13 mouse cellular contexts compared by ENCODE assay signal in the genomic region with DNA sequence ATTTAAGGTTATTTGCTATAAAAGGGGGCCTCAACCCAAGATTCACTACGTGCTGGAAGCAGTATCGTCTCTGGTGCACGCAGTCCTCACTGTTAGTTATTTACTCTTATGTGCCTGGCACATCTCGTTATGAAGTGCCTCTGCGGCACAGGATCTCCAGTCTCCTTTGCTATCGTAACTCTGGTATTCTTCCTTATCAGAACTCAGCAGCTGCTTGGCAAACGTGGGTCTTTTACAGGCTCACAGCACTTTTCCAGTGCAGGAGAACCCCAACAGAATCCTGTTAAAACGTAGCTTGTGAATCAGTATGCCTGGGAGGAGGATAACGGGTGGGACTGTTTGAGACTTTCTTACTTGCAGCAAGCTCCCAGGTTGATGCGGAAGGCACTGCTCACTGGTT.
DNase-seq lines count a peak whose midpoint lies in the region; ATAC-seq and TF ChIP-seq lines count a peak whose summit lies in the region.
"Had no signal": no experiment of that assay in that cellular context is flagged by ENCODE, and none has a peak within 500 bp of the region (broad histone marks: within the 10 kb centered on the region; RNA-seq: fewer than 3 reads in every experiment).

No protein-coding gene starts in this region.

- no peaks in the 10 kb centered on the region for H3K27me3 ChIP-seq in lung, postnatal 0 days (replicated peaks; ENCODE audit: insufficient read depth, low read length)
- H3K27me3 ChIP-seq in heart, embryonic 16.5 days (ENCODE audit: control insufficient read depth, insufficient read depth, low read length), result no peaks in the 10 kb centered on the region
- H3K27me3 ChIP-seq in liver, embryonic 16.5 days (ENCODE audit: control insufficient read depth, insufficient read depth, low read depth, low read length), result no peaks in the 10 kb centered on the region
- H3K27me3 ChIP-seq in midbrain, embryonic 11.5 days (ENCODE audit: control insufficient read depth, insufficient read depth, low read length), result no peaks in the 10 kb centered on the region
- H3K27me3 ChIP-seq: kidney, embryonic 15.5 days had no signal

- TF ChIP-seq CTCF in lung, postnatal 0 days (IDR thresholded peaks at IDR 0.05), result no peak

- no peaks in the 10 kb centered on the region for H3K4me1 ChIP-seq in lung, postnatal 0 days (ENCODE audit: insufficient read depth, low read depth, low read length)
- H3K4me1 ChIP-seq in heart, embryonic 16.5 days (ENCODE audit: control insufficient read depth, insufficient read depth, low read length), result peaks cover 5% of the 10 kb centered on the region; the same call in 1 of the 2 replicates
- H3K4me1 ChIP-seq in liver, embryonic 16.5 days (ENCODE audit: control insufficient read depth, low read depth, low read length), result peaks cover 4% of the 10 kb centered on the region
- H3K4me1 ChIP-seq in midbrain, embryonic 11.5 days (ENCODE audit: control insufficient read depth, insufficient read depth, low read length), result no peaks in the 10 kb centered on the region
- H3K4me1 ChIP-seq: kidney, embryonic 15.5 days had no signal

- no peaks in the 10 kb centered on the region for H3K36me3 ChIP-seq in lung, postnatal 0 days (ENCODE audit: insufficient read depth, low read length)
- no peaks in the 10 kb centered on the region for H3K36me3 ChIP-seq in heart, embryonic 16.5 days (ENCODE audit: control insufficient read depth, insufficient read depth)
- no peaks in the 10 kb centered on the region for H3K36me3 ChIP-seq in liver, embryonic 16.5 days (ENCODE audit: control insufficient read depth, insufficient read depth)
- no peaks in the 10 kb centered on the region for H3K36me3 ChIP-seq in midbrain, embryonic 11.5 days (ENCODE audit: control insufficient read depth, insufficient read depth, low read length)
- H3K36me3 ChIP-seq: kidney, embryonic 15.5 days had no signal

- H3K4me2 ChIP-seq in lung, postnatal 0 days (replicated peaks; ENCODE audit: low read depth, low read length), result no peak overlapping the region
- peak overlapping the region; percentile 66 for H3K4me2 ChIP-seq in heart, embryonic 16.5 days (ENCODE audit: low read depth, low read length)
- H3K4me2 ChIP-seq in liver, embryonic 16.5 days (ENCODE audit: low read depth, low read length), result peak overlapping the region; percentile 47
- H3K4me2 ChIP-seq in midbrain, embryonic 11.5 days, result no peak overlapping the region
- H3K4me2 ChIP-seq: kidney, embryonic 15.5 days had no signal

- ATAC-seq in lung, postnatal 0 days, result no peak
- ATAC-seq in heart, embryonic 16.5 days (replicated peaks; ENCODE audit: extremely low read depth, insufficient read depth, low FRiP score), result no peak
- peak; percentile 95 for ATAC-seq in liver, embryonic 16.5 days (ENCODE audit: low read depth)
- ATAC-seq in midbrain, embryonic 11.5 days (ENCODE audit: low FRiP score), result no peak
- ATAC-seq: CD4-positive, CD25-positive, alpha-beta regulatory T cell, adult 4 months had no signal

- TF ChIP-seq EP300 in lung, postnatal 0 days (IDR thresholded peaks at IDR 0.05), result no peak

- peak; percentile 19 for DNase-seq in lung, postnatal 0 days (ENCODE audit: low spot score)
- no peak for DNase-seq in lung, postnatal 25 days (ENCODE audit: low spot score)
- DNase-seq in c-Kit-positive CD71-positive TER-119-negative erythroid progenitor cells, embryonic 14.5 days (ENCODE audit: low read depth), result peak; percentile 48
- DNase-seq in midbrain, embryonic 11.5 days (ENCODE audit: low spot score, missing footprints), result no peak
- no peak for DNase-seq in adrenal gland, adult 2 months
- DNase-seq: cerebellum, adult 9-11 months; right cerebral cortex, adult 18-20 months had no signal

- no peak overlapping the region for H3K9ac ChIP-seq in lung, postnatal 0 days (replicated peaks; ENCODE audit: low read depth)
- H3K9ac ChIP-seq in heart, embryonic 16.5 days (ENCODE audit: low read length), result peak overlapping the region; percentile 37; the same call in 1 of the 2 replicates
- H3K9ac ChIP-seq in liver, embryonic 16.5 days (ENCODE audit: low read depth, low read length), result no peak overlapping the region
- no peak overlapping the region for H3K9ac ChIP-seq in midbrain, embryonic 11.5 days (ENCODE audit: low read length)
- H3K9ac ChIP-seq: kidney, embryonic 15.5 days had no signal

- H3K4me3 ChIP-seq in lung, postnatal 0 days (ENCODE audit: low read depth, low read length), result no peak overlapping the region
- peak overlapping the region; percentile 40 for H3K4me3 ChIP-seq in heart, embryonic 16.5 days (ENCODE audit: low read length)
- peak overlapping the region; percentile 24; the same call in 1 of the 2 replicates for H3K4me3 ChIP-seq in liver, embryonic 16.5 days (ENCODE audit: low read depth, low read length)
- H3K4me3 ChIP-seq in midbrain, embryonic 11.5 days (ENCODE audit: low read depth, low read length), result no peak overlapping the region
- H3K4me3 ChIP-seq: kidney, embryonic 15.5 days; layer of hippocampus, adult 2 months had no signal

- no peak overlapping the region for H3K27ac ChIP-seq in lung, postnatal 0 days (ENCODE audit: low read length)
- no peak overlapping the region for H3K27ac ChIP-seq in heart, embryonic 16.5 days (ENCODE audit: low read length)
- peak overlapping the region; percentile 46 for H3K27ac ChIP-seq in liver, embryonic 16.5 days (ENCODE audit: low read length)
- H3K27ac ChIP-seq in midbrain, embryonic 11.5 days (ENCODE audit: low read depth, low read length), result no peak overlapping the region
- H3K27ac ChIP-seq: kidney, embryonic 15.5 days; layer of hippocampus, adult 2 months; macrophage had no signal

- no peaks in the 10 kb centered on the region for H3K9me3 ChIP-seq in lung, postnatal 0 days (ENCODE audit: low read length)
- no peaks in the 10 kb centered on the region for H3K9me3 ChIP-seq in heart, embryonic 16.5 days (replicated peaks; ENCODE audit: control insufficient read depth, low read length)
- H3K9me3 ChIP-seq in liver, embryonic 16.5 days (replicated peaks; ENCODE audit: control insufficient read depth, low read length), result no peaks in the 10 kb centered on the region
- H3K9me3 ChIP-seq in midbrain, embryonic 11.5 days (ENCODE audit: control insufficient read depth, low read length), result no peaks in the 10 kb centered on the region
- H3K9me3 ChIP-seq: kidney, embryonic 15.5 days had no signal

- WGBS in lung, postnatal 0 days, result 31% methylated on average over 10 of the region's 10 CpGs
- 18% methylated on average over 10 of the region's 10 CpGs for WGBS in heart, embryonic 16.5 days
- WGBS in liver, embryonic 16.5 days (ENCODE audit: insufficient replicate concordance), result 18% methylated on average over 10 of the region's 10 CpGs
- WGBS in midbrain, embryonic 11.5 days, result 74% methylated on average over 10 of the region's 10 CpGs

Comparison
In these comparisons a context has a peak if more than half of its experiments do, and no peak if none do; other contexts are left out.
1. DNase-seq: peak in lung, postnatal 0 days (single experiment) and c-Kit-positive CD71-positive TER-119-negative erythroid progenitor cells, embryonic 14.5 days (single experiment); none in lung, postnatal 25 days (single experiment), midbrain, embryonic 11.5 days (single experiment) and adrenal gland, adult 2 months (single experiment).
2. H3K4me2 ChIP-seq: peak in heart, embryonic 16.5 days (single experiment) and liver, embryonic 16.5 days (single experiment); none in lung, postnatal 0 days (single experiment) and midbrain, embryonic 11.5 days (single experiment).
3. H3K4me3 ChIP-seq: peak in heart, embryonic 16.5 days (single experiment) and liver, embryonic 16.5 days (single experiment); none in lung, postnatal 0 days (single experiment) and midbrain, embryonic 11.5 days (single experiment).